In the genomic region with DNA sequence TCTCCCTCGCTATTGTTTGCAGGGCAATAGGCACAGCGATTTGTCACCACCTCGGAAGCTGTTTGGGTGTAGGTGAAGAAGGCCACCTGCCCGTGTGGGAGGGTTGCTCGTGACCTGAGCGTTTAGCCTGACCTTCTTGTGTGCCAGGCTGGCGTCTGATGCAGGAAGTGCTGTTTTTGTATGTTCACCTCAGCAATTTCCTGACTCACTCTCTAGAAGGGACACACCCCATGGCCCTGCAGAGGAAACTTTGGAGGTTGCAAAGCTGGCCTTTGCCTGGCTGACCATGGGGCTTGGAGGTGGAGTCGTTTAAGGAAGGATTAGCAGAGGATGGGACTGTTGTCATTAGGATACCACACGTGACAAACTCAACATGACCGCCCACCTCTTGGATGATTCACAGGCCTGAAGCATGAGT, we compare ENCODE assay signal across 8 mouse cellular contexts. TPM values are rescaled to one million over a fixed set of nuclear protein-coding genes. Genes with fewer than 3 reads are reported as not detected.
DNase-seq lines count a peak whose midpoint lies in the region.

No protein-coding gene starts in this region.

- intact Hi-C loops in heart, postnatal 10 days (cut with DNase I) = loop anchor here (2.0 to 5.0 kb wide), 2 partner anchors 18 to 48 kb away; partner anchors contain the start of gene Wdr26

- peak; percentile 48 to 62 for DNase-seq in heart, adult 18-20 months
- no peak for DNase-seq in heart, postnatal 10 days
- peak; percentile 36 for DNase-seq in ZHBTc4 (ENCODE audit: low read depth, low spot score)
- DNase-seq in kidney, postnatal 36 days = peak; percentile 34 to 43
- DNase-seq in naive thymus-derived CD4-positive, alpha-beta T cell, adult 2 months (ENCODE audit: low read depth) = peak; percentile 69
- DNase-seq in layer of hippocampus, adult 9-11 months = no peak
- DNase-seq in left cerebral cortex, adult 8-10 months (ENCODE audit: low spot score in 2 of 2) = no peak
- no peak for DNase-seq in gastrocnemius, adult 8-10 months (ENCODE audit: low spot score in 2 of 2)

RNA-seq across cellular contexts. Expression of gene Wdr26, which starts 18.9 kb away (rescaled TPM):
- total RNA-seq in heart, adult 18-20 months (2021) = 10 to 100 TPM; 90.9 to 94.5 TPM
- 100 to 1,000 TPM; 135 to 147 TPM for total RNA-seq in heart, postnatal 10 days (2021)
- 100 to 1,000 TPM in 1 of 4 experiments, 10 to 100 TPM in 3; 93.7 to 102 (median 95.1) TPM for total RNA-seq in left cerebral cortex, adult 8-10 months (2022)
- 100 to 1,000 TPM in 1 of 4 experiments, 10 to 100 TPM in 3; 91.5 to 100 (median 92.8) TPM for total RNA-seq in gastrocnemius, adult 8-10 months (2022)

Comparison
In these comparisons a context has a peak if more than half of its experiments do, and no peak if none do; other contexts are left out.
1. DNase-seq: peak in heart, adult 18-20 months (2 of 2), ZHBTc4 (single experiment), kidney, postnatal 36 days (2 of 2) and naive thymus-derived CD4-positive, alpha-beta T cell, adult 2 months (single experiment); none in heart, postnatal 10 days (0 of 2), layer of hippocampus, adult 9-11 months (single experiment), left cerebral cortex, adult 8-10 months (0 of 2) and gastrocnemius, adult 8-10 months (0 of 2).